Mouse (Mus musculus): Measurements from ENCODE around the gene Cutc. TPM values are rescaled to one million over a fixed set of nuclear protein-coding genes. Genes with fewer than 3 reads are reported as not detected.
A peak's percentile ranks its signal among the peaks of the same experiment; 100 is the strongest.

Gene Cutc
- polyA plus RNA-seq, 1 experiment from 2014 or later: 14.1 TPM

DNA sequence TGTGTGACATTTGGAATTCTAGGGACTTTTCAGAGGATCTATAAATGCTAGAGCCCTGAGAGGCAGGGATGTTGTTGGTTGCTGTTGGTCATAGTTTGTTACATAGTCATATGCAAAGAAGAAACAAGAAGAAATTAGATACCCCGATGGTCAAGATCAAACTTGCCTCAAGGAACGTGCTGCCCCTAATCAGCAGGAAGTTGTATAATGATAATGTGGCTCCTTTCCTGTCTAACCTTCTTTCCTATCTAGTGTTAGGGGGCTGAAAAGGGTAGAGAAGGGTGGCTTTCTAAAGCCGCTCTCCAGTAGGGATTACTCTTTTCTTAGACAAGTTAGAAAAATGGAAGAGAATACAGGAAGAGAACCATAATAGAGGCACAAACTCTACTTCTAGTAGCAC lies 7.1 kb upstream of the Cutc start:
- WGBS: 89% methylated on average over 3 of the region's 3 CpGs
- no peaks in the 10 kb centered on the region for H3K9me3 ChIP-seq (ENCODE audit: control insufficient read depth, low read length)
- no peak overlapping the region for H3K4me3 ChIP-seq (ENCODE audit: low read length)
- H3K9ac ChIP-seq (ENCODE audit: low read length): no peak overlapping the region
- no peak for ATAC-seq (ENCODE audit: low read depth)
- no peaks in the 10 kb centered on the region for H3K4me1 ChIP-seq (replicated peaks; ENCODE audit: control insufficient read depth, insufficient read depth, low read length)
- H3K4me2 ChIP-seq (ENCODE audit: low read depth, low read length): no peak overlapping the region
- H3K27me3 ChIP-seq (ENCODE audit: control insufficient read depth, insufficient read depth, low read depth, low read length): no peaks in the 10 kb centered on the region
- no peak overlapping the region for H3K27ac ChIP-seq (ENCODE audit: low read length)
- H3K36me3 ChIP-seq (ENCODE audit: control insufficient read depth, insufficient read depth, low read length): peaks cover 42% of the 10 kb centered on the region

DNA sequence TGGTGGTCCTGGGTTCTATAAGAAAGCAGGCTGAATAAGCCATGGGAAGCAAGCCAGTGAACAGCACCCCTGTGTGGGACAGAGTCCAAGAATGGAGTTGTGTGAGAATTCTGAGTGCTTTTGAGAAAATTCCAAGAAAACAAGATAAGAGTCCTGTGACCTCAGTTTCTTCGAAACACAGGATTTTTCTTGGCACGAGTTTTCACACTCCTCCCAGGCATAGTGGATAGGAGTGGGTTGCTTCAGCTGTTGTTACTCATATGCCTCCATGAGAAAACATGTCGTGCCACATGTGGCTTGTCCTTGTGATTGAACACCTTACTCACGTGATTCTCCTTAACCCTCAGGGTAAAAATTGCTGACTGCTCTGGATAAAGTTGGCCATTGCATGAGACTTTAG lies 4.9 kb upstream of the Cutc start:
- ATAC-seq (ENCODE audit: low read depth): no peak

DNA sequence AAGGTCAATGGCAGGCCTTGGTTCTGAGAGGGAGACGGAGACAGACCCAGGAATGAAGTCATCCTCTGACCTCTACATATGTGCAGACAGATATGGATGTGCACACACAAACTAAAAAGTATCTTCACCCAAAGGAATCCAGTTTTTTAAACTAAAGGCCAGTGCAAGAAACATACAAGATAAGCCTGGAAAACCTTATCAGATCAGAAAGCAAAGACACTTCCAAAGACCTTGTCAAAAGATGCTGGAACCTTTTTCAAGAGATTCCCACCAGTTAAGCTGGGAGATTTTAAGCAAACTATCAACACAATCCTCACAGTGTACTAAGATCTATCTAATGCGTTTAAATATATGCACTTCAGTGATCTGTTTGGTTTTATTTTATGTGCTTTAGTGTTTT lies 2.8 kb upstream of the Cutc start:
- Histone ChIP-seq H3K4me1 (replicated peaks; ENCODE audit: control insufficient read depth, insufficient read depth, low read length) (peaks cover 4% of the 10 kb centered on the region), H3K9me3 (ENCODE audit: control insufficient read depth, low read length) (no peaks in the 10 kb centered on the region), H3K4me3 (ENCODE audit: low read length) (no peak overlapping the region), H3K36me3 (ENCODE audit: control insufficient read depth, insufficient read depth, low read length) (peaks cover 26% of the 10 kb centered on the region), H3K27ac (ENCODE audit: low read length) (no peak overlapping the region), H3K4me2 (ENCODE audit: low read depth, low read length) (no peak overlapping the region), H3K9ac (ENCODE audit: low read length) (no peak overlapping the region), H3K27me3 (ENCODE audit: control insufficient read depth, insufficient read depth, low read depth, low read length) (no peaks in the 10 kb centered on the region)
- WGBS: 90% methylated on average over 2 of the region's 2 CpGs
- no peak for ATAC-seq (ENCODE audit: low read depth)

More for the DNA sequence above, 4.9 kb upstream of the Cutc start:
- Histone ChIP-seq H3K4me3 (ENCODE audit: low read length) (no peak overlapping the region), H3K4me2 (ENCODE audit: low read depth, low read length) (no peak overlapping the region), H3K9me3 (ENCODE audit: control insufficient read depth, low read length) (no peaks in the 10 kb centered on the region), H3K36me3 (ENCODE audit: control insufficient read depth, insufficient read depth, low read length) (peaks cover 31% of the 10 kb centered on the region), H3K27me3 (ENCODE audit: control insufficient read depth, insufficient read depth, low read depth, low read length) (no peaks in the 10 kb centered on the region), H3K9ac (ENCODE audit: low read length) (no peak overlapping the region), H3K27ac (ENCODE audit: low read length) (no peak overlapping the region), H3K4me1 (replicated peaks; ENCODE audit: control insufficient read depth, insufficient read depth, low read length) (no peaks in the 10 kb centered on the region)
- WGBS: 63% methylated on average over 4 of the region's 4 CpGs

DNA sequence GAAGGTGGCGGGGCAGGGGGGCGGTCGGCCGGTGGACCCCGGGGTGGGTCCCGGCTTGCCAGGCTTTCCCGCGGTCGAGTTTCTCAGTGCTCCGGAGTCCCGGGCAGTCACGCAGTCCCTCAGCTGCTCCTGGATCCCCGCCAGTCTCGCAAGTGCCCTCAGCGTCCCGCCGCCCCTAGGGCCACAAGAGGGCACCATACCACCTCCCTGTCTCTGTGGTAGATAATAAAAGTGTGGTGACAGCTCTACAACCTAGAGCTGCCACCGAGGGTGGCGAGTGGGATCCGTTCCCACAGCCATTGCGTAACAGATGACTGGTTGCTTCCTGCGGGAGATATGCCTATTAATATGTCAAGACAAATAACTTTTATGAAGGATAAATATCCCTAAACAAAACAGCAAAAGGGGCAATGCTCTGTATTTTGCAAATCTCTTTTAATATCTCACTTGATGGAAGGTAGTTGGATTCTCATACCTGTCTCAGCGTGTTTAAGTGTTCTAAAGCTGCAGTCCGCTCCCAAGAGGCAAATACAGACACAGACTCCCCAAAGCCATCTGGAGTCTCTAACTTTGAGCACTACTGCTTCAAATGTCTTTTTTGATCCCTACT lies 535 bp downstream of the Cutc start:
- WGBS: under 1% methylated on average over 22 of the region's 24 CpGs
- H3K4me3 ChIP-seq (ENCODE audit: low read length): peak overlapping the region; percentile 76
- H3K4me1 ChIP-seq (replicated peaks; ENCODE audit: control insufficient read depth, insufficient read depth, low read length): peaks cover 4% of the 10 kb centered on the region
- H3K27ac ChIP-seq (ENCODE audit: low read length): peak overlapping the region; percentile 99
- H3K9me3 ChIP-seq (ENCODE audit: control insufficient read depth, low read length): no peaks in the 10 kb centered on the region
- peaks cover 4% of the 10 kb centered on the region for H3K36me3 ChIP-seq (ENCODE audit: control insufficient read depth, insufficient read depth, low read length)
- H3K4me2 ChIP-seq (ENCODE audit: low read depth, low read length): peak overlapping the region; percentile 59
- peak; percentile 89 for ATAC-seq (ENCODE audit: low read depth)
- peak overlapping the region; percentile 87 for H3K9ac ChIP-seq (ENCODE audit: low read length)
- no peaks in the 10 kb centered on the region for H3K27me3 ChIP-seq (ENCODE audit: control insufficient read depth, insufficient read depth, low read depth, low read length)

DNA sequence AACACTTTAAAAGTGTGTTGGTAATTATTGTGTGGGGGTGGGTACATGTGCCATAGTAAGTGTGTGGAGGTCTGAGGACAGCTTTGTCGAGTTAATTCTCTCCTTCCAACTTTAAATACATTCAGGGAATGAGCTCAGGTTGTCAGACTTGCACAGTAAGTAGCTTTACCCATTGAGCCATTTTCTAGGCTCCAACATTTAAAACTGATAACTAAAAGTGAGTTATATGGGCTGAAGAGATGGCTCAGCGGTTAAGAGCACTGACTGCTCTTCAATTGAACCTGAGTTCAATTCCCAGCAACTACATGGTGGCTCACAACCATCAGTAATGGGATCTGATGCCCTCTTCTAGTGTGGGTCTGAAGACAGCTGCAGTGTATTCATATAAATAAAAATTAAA lies 1.4 kb downstream of the Cutc start:
- no peak overlapping the region for H3K27ac ChIP-seq (ENCODE audit: low read length)

DNA sequence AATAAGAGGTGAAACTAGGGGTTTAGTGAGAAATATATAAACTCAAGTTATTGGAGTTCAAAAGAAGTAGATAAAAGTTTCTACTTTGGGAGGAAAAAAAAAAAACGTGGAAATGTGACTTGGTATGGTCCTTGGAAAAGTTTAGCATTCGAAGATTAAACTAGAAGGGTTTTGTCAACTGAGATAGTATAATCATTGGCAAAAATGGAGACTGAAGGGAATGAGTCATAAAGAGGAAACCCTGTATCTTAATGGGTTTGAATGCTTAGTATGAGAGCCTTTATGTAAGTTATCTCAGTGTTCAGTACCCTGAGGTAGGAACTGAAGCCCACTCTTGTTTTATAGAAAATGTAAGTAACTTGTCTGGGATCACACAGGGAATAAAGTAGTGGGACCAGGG lies 2.1 kb downstream of the Cutc start:
- Histone ChIP-seq H3K9me3 (ENCODE audit: control insufficient read depth, low read length) (no peaks in the 10 kb centered on the region), H3K9ac (ENCODE audit: low read length) (no peak overlapping the region), H3K4me3 (ENCODE audit: low read length) (no peak overlapping the region), H3K27me3 (ENCODE audit: control insufficient read depth, insufficient read depth, low read depth, low read length) (no peaks in the 10 kb centered on the region), H3K27ac (ENCODE audit: low read length) (no peak overlapping the region), H3K36me3 (ENCODE audit: control insufficient read depth, insufficient read depth, low read length) (no peaks in the 10 kb centered on the region), H3K4me2 (ENCODE audit: low read depth, low read length) (no peak overlapping the region), H3K4me1 (replicated peaks; ENCODE audit: control insufficient read depth, insufficient read depth, low read length) (peaks cover 4% of the 10 kb centered on the region)
- 66% methylated on average over 2 of the region's 2 CpGs for WGBS
- ATAC-seq (ENCODE audit: low read depth): no peak

More for the DNA sequence above, 1.4 kb downstream of the Cutc start:
- no peak for ATAC-seq (ENCODE audit: low read depth)
- Histone ChIP-seq H3K27me3 (ENCODE audit: control insufficient read depth, insufficient read depth, low read depth, low read length) (no peaks in the 10 kb centered on the region), H3K36me3 (ENCODE audit: control insufficient read depth, insufficient read depth, low read length) (no peaks in the 10 kb centered on the region), H3K4me2 (ENCODE audit: low read depth, low read length) (no peak overlapping the region), H3K9me3 (ENCODE audit: control insufficient read depth, low read length) (no peaks in the 10 kb centered on the region), H3K9ac (ENCODE audit: low read length) (no peak overlapping the region), H3K4me3 (ENCODE audit: low read length) (no peak overlapping the region), H3K4me1 (replicated peaks; ENCODE audit: control insufficient read depth, insufficient read depth, low read length) (peaks cover 4% of the 10 kb centered on the region)
- 71% methylated on average over 2 of the region's 2 CpGs for WGBS

DNA sequence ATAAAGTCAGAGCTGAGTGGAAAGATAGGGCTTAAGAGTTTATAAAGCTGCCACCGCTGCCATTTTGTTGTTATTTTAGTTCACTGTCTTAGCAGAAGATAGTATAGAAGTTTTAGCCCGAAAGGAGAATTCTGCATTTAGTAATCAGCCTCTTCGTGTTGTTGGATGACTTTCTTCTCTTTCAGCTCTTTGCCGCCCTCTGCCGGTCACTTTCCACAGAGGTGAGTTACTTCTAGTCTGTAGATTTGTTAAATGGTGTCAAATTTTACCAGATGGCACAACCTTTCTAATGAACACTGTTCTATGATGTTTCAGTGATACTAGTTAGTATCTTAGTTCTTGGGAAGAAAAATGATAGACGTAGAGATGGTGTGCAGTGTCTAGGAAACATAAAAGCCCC lies 7.7 kb downstream of the Cutc start:
- H3K4me3 ChIP-seq (ENCODE audit: low read length): no peak overlapping the region
- H3K36me3 ChIP-seq (ENCODE audit: control insufficient read depth, insufficient read depth, low read length): no peaks in the 10 kb centered on the region
- WGBS: 16% methylated on average over 6 of the region's 6 CpGs
- H3K27me3 ChIP-seq (ENCODE audit: control insufficient read depth, insufficient read depth, low read depth, low read length): no peaks in the 10 kb centered on the region
- ATAC-seq (ENCODE audit: low read depth): no peak
- H3K9ac ChIP-seq (ENCODE audit: low read length): no peak overlapping the region
- H3K4me1 ChIP-seq (replicated peaks; ENCODE audit: control insufficient read depth, insufficient read depth, low read length): no peaks in the 10 kb centered on the region
- no peak overlapping the region for H3K4me2 ChIP-seq (ENCODE audit: low read depth, low read length)
- H3K9me3 ChIP-seq (ENCODE audit: control insufficient read depth, low read length): no peaks in the 10 kb centered on the region
- no peak overlapping the region for H3K27ac ChIP-seq (ENCODE audit: low read length)

DNA sequence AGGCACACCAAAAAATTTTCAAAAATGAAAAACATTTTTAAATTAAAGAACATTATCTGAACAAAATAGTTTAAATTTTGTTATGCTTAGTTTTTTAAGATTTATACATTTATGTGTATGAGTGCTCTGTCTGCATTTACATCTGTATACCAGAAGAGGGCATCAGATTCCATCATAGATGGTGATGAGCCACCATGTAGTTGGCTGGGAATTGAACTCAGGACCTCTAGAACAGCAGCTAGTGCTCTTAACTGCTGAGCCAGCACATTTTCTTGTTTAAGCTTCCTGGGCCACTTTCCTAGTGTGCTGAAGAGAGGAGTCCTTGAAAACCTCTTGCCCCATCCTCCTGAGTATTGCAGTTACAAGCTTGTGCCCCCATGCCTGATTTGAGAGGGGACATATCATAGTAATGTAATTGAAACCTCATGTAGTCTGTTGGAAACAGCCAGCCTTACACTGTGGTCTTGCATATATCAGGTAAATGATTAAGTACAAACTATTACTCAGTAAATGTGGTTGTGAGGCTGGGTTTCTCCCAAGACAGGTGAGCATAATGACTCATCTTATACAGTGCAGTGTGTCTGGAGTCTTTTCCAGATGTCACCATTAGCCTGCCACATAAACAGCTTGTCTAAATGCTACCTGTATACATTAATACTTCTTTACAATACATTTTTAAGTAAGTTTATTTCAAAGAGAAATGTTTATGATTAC lies 8.9 kb downstream of the Cutc start:
- no peaks in the 10 kb centered on the region for H3K4me1 ChIP-seq (replicated peaks; ENCODE audit: control insufficient read depth, insufficient read depth, low read length)
- H3K4me2 ChIP-seq (ENCODE audit: low read depth, low read length): no peak overlapping the region
- H3K4me3 ChIP-seq (ENCODE audit: low read length): no peak overlapping the region
- H3K27me3 ChIP-seq (ENCODE audit: control insufficient read depth, insufficient read depth, low read depth, low read length): no peaks in the 10 kb centered on the region
- H3K27ac ChIP-seq (ENCODE audit: low read length): no peak overlapping the region
- no peak overlapping the region for H3K9ac ChIP-seq (ENCODE audit: low read length)
- H3K9me3 ChIP-seq (ENCODE audit: control insufficient read depth, low read length): no peaks in the 10 kb centered on the region
- H3K36me3 ChIP-seq (ENCODE audit: control insufficient read depth, insufficient read depth, low read length): no peaks in the 10 kb centered on the region
- no peak for ATAC-seq (ENCODE audit: low read depth)

DNA sequence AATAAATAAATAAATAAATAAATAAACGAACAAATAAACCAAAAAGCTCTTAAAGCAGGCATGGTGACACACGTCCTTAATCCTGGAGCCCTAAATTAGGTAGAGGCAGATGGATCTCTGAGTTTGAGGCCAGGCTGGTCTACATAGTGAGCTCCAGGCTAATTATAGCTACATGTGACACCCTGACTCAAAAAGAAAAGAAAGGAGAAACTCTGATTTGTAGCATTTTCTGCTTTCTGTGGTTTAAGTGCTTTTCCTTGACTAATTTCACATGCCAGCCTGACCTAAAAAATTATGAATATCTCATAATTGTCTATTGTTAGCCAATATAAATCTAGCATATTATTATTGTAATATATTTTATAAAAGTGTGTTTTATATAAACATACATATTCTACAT lies 9.6 kb downstream of the Cutc start:
- Histone ChIP-seq H3K36me3 (ENCODE audit: control insufficient read depth, insufficient read depth, low read length) (no peaks in the 10 kb centered on the region), H3K27me3 (ENCODE audit: control insufficient read depth, insufficient read depth, low read depth, low read length) (no peaks in the 10 kb centered on the region), H3K4me1 (replicated peaks; ENCODE audit: control insufficient read depth, insufficient read depth, low read length) (no peaks in the 10 kb centered on the region), H3K4me3 (ENCODE audit: low read length) (no peak overlapping the region), H3K9ac (ENCODE audit: low read length) (no peak overlapping the region), H3K27ac (ENCODE audit: low read length) (no peak overlapping the region), H3K9me3 (ENCODE audit: control insufficient read depth, low read length) (no peaks in the 10 kb centered on the region), H3K4me2 (ENCODE audit: low read depth, low read length) (no peak overlapping the region)
- 61% methylated on average over 2 of the region's 2 CpGs for WGBS
- ATAC-seq (ENCODE audit: low read depth): no peak
